Mouse (Mus musculus): ENCODE results near the gene Igf2bp2.

Gene Igf2bp2

DNA sequence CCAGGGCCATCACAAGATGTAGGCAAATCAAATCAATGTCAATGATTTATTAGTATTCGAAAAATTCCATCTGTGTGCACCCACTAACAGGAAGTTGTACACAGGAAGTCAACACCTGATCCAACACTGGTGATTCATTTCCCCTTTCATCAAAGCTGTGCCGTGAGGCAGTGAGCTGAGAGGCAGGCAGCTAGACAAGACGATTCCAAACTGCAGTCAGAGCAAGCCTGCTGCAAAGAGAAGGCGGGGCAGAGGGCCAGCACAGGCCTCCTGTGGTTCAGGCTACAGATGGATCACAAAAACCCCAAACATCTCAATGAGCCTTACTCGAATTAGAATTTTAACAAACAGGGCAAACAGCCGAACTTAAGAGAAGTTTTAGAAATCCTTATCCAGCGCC, 65.4 kb downstream of the Igf2bp2 start:
- no peak for DNase-seq

- no peak for DNase-seq
Observed at GRCm38 (mm10) chr16:22095751-22096150, 67.3 kb downstream of the Igf2bp2 start.

GRCm38 (mm10) chr16:22091255-22091783, 71.8 kb downstream of the Igf2bp2 start:
- no peak for DNase-seq

DNA sequence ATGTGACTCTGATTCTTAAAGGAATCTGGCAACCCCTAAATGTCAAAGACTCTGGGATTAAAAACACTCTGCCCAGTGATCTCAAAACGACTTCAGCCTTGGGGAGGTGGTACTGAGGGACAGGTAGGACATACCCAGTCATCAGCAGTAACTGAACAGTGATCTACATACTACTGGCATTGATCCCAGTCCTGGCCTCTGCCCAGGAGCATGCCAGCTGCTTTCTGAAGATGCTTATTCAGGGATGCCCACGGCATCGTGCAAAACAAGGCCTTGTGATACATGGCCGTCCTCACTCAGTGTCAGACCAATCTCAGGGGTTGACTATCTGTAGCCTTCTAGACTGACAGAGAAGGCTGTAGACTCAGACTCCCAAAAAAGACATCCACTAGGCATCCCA, 77.7 kb downstream of the Igf2bp2 start:
- DNase-seq = no peak

GRCm38 (mm10) chr16:22080125-22080710, 82.9 kb downstream of the Igf2bp2 start:
- no peak for DNase-seq

DNA sequence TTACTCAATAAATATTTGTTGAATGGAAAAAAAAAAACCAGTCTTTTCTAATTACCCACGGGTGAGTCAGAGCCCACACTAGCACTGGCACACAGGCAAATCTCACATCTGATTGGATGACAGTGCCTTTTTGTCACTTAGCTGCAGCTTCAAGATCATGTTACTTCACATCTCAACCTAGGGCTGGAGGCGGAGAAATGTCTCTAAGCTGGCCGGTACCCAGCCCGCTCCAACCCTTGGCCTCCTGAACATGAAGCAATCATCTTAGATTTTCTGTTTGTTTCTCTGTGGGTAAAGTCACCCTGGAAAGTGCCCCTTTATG, 86.5 kb downstream of the Igf2bp2 start:
- DNase-seq = no peak

- DNase-seq = no peak
Observed at GRCm38 (mm10) chr16:22075829-22076619, 87.1 kb downstream of the Igf2bp2 start.

DNA sequence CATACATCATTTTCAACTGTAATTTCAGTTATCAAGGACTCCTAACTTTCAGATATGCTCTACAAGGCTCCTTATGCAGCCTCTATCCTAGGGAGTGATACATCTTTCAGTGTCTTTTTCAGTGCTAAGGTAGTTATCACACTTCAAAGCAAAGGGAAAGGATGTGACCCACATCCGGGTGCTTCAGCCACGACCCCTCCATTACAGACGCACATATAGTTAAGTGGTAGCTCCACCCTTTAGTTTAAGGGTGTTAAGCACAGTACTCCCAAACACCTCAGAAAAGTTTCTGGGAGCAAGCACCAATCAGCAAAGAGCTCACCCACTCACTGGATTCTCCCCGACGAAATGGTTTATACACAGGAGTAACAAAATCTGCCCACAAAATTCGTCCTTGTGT, 88.0 kb downstream of the Igf2bp2 start:
- DNase-seq = no peak

GRCm38 (mm10) chr16:22071361-22071760, 91.7 kb downstream of the Igf2bp2 start:
- DNase-seq = no peak

DNA sequence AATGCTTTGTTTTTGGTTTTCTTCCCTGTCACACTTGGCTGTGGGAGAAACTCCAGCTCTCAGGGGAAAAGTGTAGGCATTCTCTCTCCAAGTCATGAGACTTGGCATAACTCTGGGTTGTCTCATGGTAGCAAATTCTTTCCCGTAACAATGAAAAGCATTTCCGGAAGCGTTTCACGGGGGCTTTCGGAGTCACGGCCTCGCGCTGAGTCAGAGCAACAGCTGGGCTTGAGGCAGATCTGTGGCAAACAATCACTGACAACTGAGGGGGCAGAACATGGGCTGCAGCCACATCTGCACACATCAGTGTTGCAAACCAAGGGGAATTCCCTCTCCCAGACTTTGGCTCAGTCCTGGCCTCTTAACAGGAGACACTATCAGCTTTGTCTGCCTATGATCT, 95.7 kb downstream of the Igf2bp2 start:
- no peak for DNase-seq

DNA sequence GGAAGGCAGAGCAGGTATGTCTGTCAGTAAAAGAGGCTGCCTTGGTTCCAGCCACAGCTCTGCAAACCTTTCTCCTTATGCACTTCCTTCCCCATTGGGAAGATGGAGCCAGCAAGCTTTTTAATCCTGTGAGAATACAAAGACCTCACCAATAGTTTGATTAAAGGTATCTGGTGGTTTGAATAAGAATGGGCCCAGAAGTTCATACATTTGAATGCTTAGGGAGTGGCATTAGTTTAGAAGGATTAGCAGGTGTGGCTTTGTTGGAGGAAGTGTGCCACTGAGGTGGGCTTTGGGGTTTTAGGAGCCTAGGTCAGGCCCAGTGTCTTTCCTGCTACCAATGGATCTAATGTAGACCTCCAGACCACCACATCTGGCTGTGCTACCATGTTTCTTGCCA, 97.6 kb downstream of the Igf2bp2 start:
- DNase-seq = no peak

GRCm38 (mm10) chr16:22062284-22062683, 100.8 kb downstream of the Igf2bp2 start:
- no peak for DNase-seq

DNA sequence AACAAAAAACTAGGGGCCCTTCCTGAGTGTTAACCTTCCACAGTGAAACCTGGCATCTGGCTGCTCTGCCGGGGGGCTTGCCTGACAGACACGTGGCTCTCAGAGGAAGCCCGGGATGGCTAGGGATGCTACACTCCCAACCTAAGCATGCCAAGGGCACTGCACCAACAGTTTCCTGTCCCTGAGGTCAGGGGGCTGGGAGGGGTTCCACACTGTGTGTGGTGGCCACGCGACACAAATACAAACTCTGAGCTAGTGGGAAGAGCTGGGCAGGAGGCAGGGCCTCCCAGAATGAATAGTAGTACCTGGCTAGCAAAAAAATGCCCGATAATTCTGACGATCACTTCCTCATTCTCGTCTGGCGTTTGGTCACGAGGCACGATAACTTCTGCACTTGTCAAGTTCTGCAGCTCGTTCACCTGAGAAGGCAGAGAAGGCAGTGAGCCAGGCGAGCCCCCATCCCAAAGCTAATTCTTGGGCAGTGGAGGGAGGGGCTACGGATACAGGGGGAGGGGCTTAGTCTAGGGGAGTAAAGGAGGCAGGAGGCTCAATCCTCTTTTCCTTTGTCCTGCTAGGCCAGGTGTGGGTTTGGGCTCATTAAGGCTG, 101.4 kb downstream of the Igf2bp2 start:
- DNase-seq = no peak

DNA sequence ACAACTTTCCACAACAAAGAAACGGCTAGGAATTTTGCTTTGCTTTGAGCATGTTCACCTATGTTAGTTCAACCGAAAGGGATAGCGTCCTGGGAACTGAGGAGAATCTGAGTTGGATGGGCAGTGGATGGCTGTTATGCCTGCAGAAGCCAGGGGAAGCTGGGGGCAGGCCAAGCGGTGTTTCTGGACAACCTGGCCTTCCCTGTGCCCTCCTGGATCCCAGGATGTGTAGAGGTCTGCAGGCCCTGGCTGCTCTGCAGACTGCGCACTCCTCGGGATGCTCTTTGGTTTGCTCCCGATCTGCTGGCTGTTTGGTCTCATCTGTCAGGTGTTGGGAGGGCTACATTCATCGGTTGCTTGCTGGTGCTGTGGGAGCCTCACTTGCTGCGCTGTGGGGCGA, 102.7 kb downstream of the Igf2bp2 start:
- no peak for DNase-seq

DNA sequence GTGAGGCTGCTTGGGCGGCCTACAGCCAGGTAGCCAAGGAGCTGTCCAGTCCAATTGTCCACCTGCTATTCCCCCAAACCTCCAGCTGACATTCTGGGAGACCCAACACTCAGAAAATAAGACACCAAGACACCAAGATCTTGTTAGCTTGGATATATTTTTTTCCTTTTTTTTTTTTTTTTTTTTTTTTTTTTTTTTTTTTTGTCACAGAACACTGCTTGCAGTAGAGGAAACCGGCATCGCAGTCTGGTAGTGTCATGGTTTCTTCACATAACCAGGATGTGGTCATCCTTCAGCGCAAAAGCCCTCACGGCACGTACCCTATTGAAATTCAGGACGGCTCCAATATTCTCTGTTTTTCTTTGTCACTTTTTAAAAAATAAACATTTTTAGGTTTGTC, 104.2 kb downstream of the Igf2bp2 start:
- DNase-seq = no peak

DNA sequence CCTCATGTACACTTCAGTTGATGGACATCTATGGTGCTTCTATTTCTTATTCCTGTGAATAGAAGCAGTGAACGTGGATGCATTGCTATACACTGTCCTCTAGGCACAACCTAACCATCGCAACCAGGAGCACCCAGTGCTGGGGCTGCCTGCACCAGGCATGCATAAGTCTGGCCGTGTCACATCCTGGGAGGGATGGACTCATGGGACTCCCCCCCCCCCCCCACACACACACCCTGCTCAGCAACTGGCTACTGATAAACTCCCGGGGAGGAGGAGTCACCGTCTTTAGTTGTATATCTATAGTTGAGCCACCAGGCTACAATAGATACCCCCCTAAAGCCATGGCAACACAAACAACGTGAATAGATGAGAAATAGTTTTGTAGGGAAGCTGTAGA, 105.6 kb downstream of the Igf2bp2 start:
- DNase-seq = no peak

DNA sequence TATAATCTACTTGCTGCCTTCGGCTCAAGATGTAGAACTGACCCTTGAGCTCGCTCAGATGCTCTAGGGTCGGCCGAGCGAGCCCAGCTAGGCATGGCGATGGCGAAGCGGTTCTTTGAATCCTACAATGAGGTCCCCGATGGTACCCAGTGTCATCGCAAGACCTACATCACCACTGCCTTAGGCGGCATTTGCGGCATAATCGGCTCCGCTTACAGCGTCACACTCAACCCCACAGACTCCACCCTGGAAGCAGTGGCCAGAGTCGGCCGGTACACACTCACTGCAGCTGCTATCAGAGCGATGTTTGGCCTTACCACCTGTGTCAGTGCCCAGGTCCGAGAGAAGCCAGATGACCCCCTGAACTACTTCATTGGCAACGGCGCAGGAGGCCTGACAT, 109.7 kb downstream of the Igf2bp2 start:
- DNase-seq = no peak

GRCm38 (mm10) chr16:22046739-22047366, 116.2 kb downstream of the Igf2bp2 start:
- DNase-seq = no peak

- DNase-seq = no peak
Observed at GRCm38 (mm10) chr16:22045930-22046329, 117.2 kb downstream of the Igf2bp2 start.

GRCm38 (mm10) chr16:22043830-22044229, 119.3 kb downstream of the Igf2bp2 start:
- DNase-seq = no peak

- DNase-seq = no peak
Observed at GRCm38 (mm10) chr16:22039978-22040377, 123.1 kb downstream of the Igf2bp2 start.

- no peak for DNase-seq
Observed at GRCm38 (mm10) chr16:22038554-22038953, 124.5 kb downstream of the Igf2bp2 start.

DNA sequence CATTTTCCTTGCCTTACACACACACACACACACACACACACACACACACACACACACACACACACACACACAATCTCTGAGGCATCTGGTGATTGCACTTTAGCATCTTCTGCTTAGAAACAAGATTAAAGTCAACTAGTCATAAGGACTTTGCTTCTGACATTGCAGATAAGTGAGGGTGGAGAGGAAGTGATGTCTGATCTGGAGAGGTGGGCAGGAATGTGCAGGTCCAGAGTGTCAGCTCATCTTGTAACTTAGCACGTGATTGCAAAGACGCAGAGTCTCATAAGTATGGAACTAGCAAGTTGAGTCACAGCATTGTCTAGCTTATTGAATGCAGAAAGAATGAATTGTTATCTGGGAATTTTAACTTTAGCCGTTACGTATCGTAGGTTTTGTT, 135.6 kb downstream of the Igf2bp2 start:
- no peak for DNase-seq

GRCm38 (mm10) chr16:22022122-22022521, 141.0 kb downstream of the Igf2bp2 start:
- no peak for DNase-seq
